Mouse (Mus musculus): ENCODE data around the gene Pan3.
A peak's percentile ranks its signal among the peaks of the same experiment; 100 is the strongest.

The Pan3 gene

GRCm38 (mm10) chr5:147429535-147430305, at the start of gene Pan3:
Gene Pan3 (plus strand): TSS chr5:147430161.
- DNase-seq = peak; percentile 100

GRCm38 (mm10) chr5:147381396-147381795, 48.6 kb upstream of the Pan3 start:
- peak; percentile 76 for DNase-seq

- DNase-seq = peak; percentile 70
Observed at GRCm38 (mm10) chr5:147386865-147387264, 43.1 kb upstream of the Pan3 start.

GRCm38 (mm10) chr5:147388376-147389008, 41.5 kb upstream of the Pan3 start:
- peak; percentile 84 for DNase-seq

- DNase-seq = peak; percentile 89
Observed at GRCm38 (mm10) chr5:147389052-147389451, 40.9 kb upstream of the Pan3 start.

GRCm38 (mm10) chr5:147390772-147391171, 39.2 kb upstream of the Pan3 start:
- DNase-seq = peak; percentile 79

GRCm38 (mm10) chr5:147392667-147393213, 37.2 kb upstream of the Pan3 start:
- DNase-seq = peak; percentile 78

GRCm38 (mm10) chr5:147395050-147395449, 34.9 kb upstream of the Pan3 start:
- peak; percentile 58 for DNase-seq

- peak; percentile 87 for DNase-seq
Observed at GRCm38 (mm10) chr5:147399843-147400504, 30.0 kb upstream of the Pan3 start, which contains the start of gene Flt3. Gene Flt3 (minus strand): TSS chr5:147400489.

- DNase-seq = peak; percentile 75
Observed at GRCm38 (mm10) chr5:147400505-147400979, 29.4 kb upstream of the Pan3 start.

- DNase-seq = peak; percentile 69
Observed at GRCm38 (mm10) chr5:147401024-147401423, 28.9 kb upstream of the Pan3 start.

- DNase-seq = peak; percentile 74
Observed at GRCm38 (mm10) chr5:147402505-147402904, 27.5 kb upstream of the Pan3 start.

- DNase-seq = peak; percentile 85
Observed at GRCm38 (mm10) chr5:147406135-147406534, 23.8 kb upstream of the Pan3 start.

GRCm38 (mm10) chr5:147408731-147409130, 21.2 kb upstream of the Pan3 start:
- DNase-seq = no peak

GRCm38 (mm10) chr5:147410585-147410984, 19.4 kb upstream of the Pan3 start:
- DNase-seq = peak; percentile 81

GRCm38 (mm10) chr5:147417986-147418385, 12.0 kb upstream of the Pan3 start:
- DNase-seq = no peak

GRCm38 (mm10) chr5:147418394-147419121, 11.4 kb upstream of the Pan3 start:
- peak; percentile 94 for DNase-seq

GRCm38 (mm10) chr5:147423612-147424011, 6.3 kb upstream of the Pan3 start:
- peak; percentile 74 for DNase-seq

- DNase-seq = no peak
Observed at GRCm38 (mm10) chr5:147426048-147426805, 3.7 kb upstream of the Pan3 start.

- peak; percentile 95 for DNase-seq
Observed at GRCm38 (mm10) chr5:147430361-147430935, 487 bp downstream of the Pan3 start.
